Mouse (Mus musculus) skeletal muscle tissue, adult 2 months (tissue): ENCODE results near the gene Rad54l2.

Source experiments
- DNase-seq: peaks from one replicate; pipeline ENCODE4 v3.0.0-alpha.2; 2012; ENCODE audit warnings: low read depth, low spot score

Gene Rad54l2

DNA sequence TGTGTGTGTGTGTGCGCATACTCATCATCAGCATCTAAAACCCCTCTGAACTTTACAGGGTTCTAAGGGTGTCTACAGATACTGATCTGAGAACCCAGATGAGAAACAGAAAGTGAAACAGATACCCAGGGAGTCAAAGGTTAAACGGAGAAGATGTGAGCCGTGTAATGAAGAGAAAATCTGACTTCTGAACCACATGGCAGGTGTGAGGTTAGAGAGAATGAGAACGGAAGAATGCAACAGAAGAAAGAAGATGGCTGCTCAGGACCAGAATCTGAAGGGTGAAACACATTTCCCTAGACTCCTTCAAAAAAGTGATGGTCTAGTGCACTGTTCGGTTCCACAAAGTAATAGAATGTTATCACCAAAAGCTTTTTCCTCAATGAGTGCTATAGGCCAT lies 36.9 kb downstream of the Rad54l2 start:
- DNase-seq: no peak

DNA sequence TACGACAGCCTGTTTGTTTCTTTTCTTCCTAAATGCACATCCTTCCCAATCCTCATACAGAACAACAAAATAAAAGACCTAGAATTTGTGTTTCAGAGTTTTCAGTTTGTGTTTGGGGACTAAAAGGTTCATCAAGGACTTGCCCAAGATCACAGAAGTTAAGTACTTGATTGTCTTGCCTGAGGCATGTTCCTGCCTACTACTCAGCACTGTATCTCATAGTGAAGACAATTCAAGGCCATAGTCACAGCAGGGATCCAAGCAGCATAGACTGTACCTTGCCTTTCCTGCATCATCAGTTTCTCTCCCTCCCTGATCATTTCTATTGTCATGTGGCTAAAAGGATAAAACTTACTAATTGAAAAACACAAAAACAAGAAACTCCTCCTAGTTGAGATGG lies 49.0 kb downstream of the Rad54l2 start:
- DNase-seq: no peak

DNA sequence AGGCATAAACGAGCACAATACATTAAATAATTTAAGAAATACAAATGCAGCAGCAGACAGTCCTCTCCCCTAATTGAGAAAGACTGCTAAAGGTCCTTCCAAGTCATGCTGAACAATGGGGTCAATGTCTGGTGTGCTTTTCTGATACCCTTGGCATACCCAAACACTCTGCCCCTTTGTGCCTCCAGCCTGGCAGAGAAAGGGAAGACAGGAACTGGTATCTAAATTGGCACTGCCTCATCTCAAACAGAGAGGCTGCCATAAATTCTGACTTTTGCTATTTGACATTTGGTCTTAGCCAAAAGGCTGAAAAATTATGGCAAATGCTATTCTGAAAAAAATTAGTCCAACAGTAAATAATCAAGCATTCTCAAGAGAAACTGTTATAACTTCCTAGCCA lies 49.9 kb downstream of the Rad54l2 start:
- no peak for DNase-seq

DNA sequence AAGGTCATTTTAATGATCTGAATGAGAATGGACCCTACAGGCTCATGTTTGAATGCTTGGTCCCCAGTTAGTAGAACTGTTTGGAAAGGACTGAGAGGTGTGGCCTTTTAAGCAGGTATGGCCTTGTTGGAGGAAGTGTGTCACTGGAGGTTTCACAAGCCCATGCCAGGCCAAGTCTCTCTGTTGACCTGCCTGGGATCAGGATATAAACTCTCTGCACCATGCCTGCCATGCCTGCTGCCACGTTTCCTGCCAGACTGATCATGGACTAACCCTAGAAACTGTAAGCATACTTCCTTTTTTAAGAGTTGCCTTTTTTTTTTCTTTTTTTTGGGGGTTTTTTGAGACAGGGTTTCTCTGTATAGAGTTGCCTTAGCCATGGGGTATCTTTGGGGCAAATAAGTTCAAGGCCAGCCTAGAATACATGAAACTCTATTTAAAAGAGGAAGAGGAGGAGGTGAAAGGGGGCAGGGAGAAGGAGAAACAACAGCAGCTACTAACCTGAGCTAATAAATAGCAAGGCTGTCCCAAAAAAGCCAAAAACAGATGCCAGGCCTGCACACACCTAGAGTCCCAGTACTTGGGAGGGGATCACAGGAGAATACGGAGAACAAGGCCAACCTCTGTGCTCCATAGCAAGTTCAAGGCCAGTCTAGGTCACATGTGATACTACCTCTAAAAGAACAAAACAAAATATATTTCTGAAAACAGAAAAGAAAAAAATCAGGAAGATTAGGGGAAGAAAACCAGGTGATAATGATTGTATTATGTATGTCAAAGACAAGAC lies 50.6 kb downstream of the Rad54l2 start:
- DNase-seq: no peak

DNA sequence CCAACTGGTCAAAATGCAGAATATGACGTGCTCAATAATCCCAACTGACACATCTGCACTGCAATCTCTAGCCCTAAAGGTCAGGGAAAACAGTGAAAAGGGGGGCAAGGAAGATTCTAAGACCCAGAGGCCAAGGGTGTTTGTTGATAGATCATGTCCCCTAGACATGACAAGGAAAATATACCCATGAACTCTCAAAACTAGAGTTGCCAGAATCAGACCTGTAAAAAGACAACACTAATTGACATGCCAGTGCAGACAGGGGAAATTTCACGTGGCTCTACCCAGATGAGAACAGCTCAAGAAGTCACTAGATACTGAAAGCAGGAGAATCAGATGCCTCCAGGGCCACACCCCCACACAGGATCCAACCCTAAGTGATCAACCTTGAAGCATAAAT lies 55.3 kb downstream of the Rad54l2 start:
- no peak for DNase-seq

DNA sequence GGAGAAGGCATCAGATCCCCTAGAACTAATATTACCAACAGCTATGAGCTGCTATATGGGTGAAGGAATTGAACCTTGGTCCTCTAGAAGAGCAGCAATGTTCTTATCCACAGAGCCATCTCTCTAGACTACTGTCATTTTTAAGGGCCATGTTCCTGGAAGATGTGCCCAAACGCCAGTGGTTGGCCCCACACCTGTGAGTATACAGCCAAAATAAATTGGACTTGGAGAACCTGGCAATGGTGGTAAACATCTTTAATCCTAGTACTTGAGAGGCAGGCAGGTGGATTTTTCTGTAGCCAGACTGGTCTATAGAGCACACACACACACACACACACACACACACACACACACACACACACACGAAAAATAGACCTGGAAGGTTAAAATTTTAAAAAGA lies 59.6 kb downstream of the Rad54l2 start:
- no peak for DNase-seq

DNA sequence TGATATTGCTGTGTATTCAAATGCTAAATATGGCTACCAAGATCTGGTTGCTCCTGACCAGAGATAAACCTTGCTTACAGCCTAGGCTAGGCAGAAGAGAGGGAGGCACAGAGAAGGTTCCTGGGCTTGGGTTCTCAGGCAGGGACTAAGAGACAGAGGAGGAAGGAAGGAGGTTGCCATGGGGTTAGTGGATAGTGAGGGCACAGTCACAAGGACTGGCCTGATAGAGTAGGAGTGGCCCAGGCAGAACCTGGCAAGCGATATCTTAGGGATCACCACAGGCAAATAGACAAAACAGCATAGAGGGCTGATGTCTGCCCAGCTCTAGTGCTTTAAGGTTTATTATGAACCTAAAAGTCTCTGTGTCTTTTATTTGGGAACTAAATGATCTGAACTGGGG lies 62.1 kb downstream of the Rad54l2 start:
- peak; percentile 6 for DNase-seq

DNA sequence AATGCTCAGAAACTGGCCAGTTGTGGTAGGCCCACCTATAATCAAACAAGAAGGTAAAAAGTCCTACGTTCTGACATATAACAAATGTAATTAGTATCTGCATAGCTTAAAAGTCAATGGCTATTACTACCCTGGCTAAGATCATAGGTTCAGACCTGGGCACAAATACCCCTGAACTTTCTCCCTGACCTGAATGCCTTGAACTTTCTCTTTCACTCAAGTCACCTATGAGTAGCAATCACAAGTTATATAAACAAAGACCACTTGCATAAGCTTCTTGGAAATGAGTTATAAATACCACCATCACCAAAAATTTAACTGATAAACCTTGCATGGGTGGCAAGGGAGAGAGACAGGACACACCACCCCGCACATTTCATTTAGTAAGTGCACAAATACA lies 63.6 kb downstream of the Rad54l2 start:
- DNase-seq: no peak

DNA sequence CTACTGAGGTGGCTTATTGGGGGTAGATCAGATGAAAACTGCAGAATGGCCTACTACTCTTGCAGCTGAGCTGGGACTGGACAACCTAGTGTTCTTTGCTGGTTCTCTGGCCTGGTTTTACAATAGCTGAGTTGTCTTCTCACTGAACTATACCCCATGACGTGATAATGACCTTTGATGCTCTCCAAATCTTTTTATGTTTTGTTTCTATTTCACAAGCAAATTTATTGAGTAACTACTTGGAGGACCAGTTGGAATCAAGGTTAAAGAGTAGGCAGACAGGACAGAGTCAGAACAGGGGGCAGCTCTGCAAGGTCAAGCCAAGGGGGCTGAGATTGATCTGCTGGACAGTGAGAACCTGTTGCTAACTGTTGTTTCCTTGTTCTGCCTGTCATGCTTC lies 64.1 kb downstream of the Rad54l2 start:
- no peak for DNase-seq

DNA sequence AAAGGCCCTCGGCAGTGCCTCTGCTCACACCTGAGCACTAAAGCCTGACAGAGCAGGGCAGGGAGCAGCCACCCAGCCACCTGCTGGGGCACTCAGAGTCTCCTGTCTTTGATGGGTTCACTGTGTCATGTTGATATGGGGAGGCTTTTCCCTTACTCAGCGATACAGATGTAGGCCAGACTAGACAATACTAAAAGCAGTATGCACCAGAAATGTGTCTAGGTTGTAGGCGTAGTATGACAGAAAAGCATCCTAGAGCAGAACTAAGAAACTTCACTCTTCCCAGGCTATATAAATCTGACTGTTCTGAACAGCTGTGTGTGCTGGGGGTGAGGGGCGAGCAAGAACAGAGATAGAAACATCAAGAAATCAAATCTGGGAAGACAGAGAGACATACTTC lies 72.3 kb downstream of the Rad54l2 start:
- DNase-seq: no peak

DNA sequence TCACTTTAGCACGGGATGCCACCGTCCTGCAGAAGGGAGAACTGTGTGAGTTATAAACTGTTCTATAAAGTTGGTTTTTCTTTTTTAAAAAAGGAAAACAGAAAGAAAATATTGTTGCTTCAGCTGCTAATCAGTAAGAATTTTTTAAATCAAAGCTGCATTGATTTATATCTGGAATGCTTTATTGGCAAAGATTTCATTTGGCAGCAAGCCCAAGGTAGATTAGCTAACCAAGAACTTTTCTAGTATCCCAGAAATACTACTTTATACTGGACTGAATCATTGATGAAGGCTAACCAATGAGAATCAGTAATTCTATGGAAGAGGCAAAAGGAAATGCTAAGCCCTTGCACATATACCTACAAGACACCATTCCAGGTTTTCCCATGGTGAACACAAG lies 72.8 kb downstream of the Rad54l2 start:
- no peak for DNase-seq

DNA sequence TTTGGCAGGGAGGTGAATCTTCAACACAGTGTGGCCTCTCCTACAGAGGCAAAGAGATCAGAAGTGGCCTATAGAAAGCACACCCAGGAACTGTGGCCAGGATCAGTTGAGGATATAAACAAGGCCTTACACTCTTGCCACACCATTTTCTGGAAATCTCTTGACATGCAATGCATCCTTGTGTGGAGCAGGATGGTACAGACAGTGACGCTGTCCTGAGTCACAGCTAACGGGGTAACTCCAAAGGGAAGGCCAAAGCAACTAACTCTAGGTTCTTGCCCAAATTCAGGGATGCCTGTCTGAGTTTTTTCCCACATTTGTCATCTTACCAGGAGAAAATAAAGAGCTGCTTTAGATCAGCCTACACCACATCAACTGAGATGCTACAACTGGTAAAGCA lies 76.5 kb downstream of the Rad54l2 start:
- DNase-seq: no peak

DNA sequence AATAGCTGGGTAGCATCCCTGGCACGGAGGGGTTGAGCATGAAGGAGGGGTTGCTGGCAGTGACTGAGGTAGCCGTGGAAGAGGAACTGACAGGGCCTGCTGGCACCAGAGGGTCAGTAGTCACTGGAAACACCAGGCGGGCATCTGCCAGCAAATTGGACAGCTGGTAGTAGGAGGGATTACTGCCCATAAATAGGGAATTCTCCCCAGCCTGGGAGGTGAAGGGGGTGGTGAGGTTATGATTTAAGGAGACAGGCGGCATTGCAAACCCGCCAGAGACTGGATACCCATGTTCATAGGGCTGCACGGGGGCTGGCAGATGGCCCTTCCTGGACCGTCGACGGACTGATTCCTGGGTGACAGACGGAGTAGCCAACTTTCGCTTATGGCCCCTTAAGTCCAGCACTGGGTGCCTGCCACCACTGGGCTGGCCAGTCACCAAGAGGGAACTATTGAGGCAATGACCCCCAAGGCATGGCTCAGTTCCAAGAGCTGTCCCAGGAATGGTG lies 96.0 kb downstream of the Rad54l2 start:
- DNase-seq: no peak

DNA sequence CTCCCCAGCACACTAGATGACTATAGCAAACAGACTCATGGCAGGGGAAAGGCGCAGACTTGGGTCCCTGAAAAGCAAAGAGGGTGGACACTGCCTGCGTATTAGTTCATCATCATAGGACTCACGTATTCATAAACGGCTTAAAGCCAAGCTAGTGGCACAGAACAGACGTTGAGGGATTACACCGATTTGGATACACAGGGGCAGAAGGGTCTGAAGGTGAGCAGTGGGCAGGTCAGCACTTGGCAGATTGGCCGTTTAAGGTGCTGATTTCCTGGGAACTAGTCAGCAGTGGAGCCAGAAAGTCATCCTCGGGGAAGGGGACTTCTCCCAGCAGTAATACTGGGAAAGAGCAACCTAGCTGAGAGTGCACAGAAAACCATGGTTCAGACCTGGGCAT lies 100.2 kb downstream of the Rad54l2 start:
- DNase-seq: no peak

DNA sequence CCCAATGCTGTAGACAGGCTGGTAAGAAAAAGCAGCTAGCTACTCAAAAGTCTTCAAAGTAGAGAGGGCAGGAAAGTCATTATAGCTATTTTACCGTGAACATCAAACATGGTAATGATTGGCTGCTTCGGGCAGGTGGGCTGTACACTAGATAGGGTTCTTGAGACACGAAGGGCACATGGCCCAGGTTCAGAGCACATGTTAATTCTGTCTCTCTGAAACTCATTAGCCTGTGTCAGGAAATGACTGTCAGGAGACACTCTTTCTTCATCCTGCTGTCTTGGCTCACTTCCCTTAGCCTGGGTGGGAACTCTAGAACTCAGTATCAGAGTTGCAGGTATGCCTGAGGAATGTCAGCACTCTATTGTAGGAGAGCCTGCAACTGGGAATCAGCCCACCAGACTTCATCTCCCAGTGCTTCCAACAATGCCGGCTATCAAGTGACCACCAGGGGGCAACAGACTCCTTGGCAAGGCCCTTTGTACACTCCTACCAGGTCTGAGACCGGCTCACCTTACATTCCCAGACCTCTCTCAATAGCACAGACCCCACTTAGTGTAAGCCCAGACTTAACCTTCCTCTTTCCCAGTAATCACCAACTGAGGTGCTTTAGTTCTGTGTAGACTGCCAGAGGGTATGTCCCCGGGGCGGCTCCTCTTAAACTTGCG lies 101.9 kb downstream of the Rad54l2 start:
- DNase-seq: peak; percentile 57

DNA sequence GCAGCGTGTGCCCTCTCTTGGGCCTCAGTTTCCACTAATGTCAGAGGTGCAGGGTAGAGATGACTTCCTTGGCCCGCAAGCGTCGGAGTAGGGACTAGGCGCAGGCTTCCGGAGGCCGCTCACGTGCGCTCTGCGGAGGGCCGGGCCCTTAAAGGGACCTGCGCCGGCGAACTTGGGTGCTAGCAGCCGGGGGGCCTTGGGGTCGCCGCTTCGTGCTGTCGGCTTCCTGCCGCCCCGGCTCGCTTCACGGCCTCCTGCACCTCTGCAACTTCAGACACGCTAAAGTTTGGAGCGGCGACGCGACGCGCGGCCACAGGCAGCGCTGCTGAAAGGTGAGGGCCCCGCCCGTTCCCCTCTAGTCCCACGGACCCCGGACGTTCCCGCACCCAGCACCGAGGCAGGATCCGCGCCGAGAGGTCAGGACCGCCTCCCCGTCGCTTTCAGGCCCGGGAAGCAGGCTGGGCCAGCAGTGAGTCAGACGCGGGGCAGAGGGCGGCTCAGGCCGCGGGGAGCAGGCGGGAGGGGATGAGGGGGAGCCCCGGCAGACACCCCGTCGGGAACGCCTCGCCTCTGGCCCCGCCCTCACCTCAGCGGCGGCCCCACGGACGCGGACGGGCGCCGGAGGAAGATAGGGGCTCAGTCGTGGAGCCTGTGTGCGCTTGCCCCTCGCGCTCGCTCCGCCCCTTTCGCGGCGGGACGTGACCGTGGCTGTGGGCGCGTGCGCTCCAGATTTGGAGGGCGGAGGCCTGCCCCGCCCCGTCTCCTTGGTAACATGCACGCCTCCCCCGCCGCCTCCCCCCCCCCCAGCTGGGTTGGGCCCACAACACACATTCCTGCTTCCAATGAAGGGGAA lies 103.5 kb downstream of the Rad54l2 start, which contains the start of gene Tex264:
Gene Tex264 (minus strand): TSS at position 679 of the 853 bp plus-strand sequence.
- peak; percentile 67 for DNase-seq

DNA sequence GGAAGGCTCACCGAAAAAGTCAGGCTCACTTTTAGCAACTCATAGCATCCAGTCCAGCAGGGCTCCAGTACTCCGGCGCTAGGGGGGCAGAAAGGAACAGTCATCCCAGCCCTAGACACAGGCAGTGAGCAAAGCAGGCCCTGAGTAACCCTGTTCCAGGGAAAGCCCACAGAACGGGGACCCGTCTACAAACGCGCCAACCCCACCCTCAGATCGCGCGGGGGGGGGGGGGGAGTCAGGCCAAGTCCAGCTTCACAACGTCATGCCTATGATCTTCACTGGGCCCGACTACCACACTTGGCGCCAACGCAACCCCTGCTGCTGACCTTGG lies 104.1 kb downstream of the Rad54l2 start:
- no peak for DNase-seq

DNA sequence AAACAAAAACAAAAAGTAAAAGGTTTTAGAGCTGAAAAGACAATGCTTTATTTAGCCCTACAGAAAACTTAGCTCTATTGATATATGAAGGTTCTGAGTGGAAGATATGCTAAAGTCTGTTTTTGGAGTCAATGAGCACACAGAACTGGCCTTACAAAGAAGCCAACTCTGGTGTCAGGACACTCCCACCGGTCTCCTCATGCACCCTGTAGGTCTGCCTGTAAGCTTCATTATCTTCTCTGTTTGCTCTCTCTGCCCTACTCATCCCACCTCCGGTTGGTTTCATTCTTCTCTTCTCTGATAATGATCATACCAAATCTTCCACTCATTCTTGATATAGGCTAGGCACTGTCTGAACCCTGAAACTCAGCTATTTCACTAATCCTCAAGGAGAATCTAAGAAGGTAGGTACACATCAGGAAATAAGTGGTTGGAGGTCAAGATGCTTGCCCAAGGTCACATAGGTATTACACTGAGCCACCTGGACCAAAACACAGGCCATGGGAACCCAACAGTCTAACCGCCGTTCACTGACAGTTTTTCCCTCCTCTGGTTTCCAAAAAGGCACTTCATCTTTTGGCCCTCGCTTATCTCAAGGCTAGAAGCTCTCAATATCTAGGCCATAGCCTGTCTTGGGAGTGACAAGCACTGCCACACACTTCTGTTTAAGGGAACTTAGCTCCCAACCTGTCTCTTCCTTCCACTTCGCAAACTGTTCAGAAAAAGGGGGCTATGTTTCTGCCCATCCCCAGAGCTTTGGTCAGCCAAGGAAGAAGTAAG lies 104.7 kb downstream of the Rad54l2 start:
- DNase-seq: no peak

DNA sequence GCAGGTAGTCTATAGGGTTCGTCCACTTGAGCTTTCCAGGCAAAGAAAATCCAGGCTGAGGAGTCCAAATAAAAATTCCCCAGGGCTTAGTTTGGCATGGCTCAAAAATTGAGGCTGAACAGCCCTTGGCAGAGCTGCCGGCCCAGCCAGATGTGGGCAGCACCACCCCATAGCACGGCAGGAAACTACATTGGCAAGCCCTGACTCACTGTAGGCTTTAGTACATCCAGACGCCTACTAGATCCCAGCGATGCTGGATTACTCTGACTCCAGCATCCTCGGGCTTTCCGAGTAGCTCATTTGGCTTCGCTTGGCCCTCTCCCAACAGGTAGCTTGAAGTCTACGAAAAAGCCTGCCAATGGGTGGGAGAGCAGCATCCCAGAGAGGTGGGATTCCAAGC lies 108.0 kb downstream of the Rad54l2 start:
- no peak for DNase-seq

DNA sequence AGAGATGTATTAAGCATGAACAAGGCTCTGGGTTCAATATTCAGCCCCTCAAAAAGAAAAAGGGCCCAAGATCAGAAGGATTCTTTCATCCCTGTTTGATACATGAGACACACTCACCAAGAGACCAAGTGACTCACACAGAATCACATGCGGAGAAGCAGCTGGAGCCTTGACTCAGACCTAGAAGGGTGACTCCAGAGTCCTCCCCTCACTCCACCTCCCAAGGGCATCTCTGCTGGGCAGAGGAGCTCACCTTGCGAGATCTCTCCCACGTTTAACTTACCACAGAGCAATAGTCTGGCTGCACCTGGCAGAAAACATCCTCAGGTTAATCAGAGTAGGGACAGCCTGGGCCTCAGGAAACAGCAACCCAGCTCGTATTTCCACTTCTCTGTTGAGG lies 110.8 kb downstream of the Rad54l2 start:
- no peak for DNase-seq

DNA sequence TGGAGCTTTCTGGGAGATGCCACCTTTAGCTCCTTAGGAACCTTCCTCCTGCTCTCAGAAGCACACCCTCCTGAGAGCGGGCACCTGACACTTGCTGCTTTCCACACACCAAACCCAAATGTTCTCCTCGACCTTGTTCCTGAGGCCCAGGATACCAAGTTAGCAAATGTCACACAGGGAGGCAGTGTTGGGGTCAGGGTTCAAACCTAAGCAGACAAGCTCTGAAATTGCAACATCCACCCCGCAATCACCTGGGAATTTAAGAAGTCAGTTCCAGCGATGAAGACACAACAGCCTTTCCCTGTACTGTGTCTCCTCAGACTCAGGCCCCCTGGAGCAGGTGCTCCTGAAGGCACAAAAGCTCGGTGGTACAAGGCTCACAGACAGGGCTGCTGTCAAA lies 111.3 kb downstream of the Rad54l2 start:
- no peak for DNase-seq

DNA sequence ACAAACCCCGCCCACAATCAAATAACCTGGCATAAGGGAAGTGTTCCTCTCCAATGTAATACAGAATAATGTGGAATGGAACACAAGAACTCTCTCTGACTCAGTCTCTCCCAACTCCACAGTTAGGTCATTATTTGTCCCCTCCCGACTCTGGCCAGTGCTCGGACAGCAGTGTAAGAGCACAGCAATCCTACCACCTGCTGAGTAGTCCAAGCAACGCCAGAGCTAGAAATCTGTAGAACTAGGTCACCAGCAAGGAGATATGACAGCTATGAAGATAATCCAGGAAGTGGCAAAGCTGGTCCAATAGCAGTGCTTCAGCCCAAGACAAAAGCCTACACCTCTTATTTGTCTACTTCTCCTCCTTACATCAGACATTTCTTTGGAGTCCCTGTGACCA lies 112.4 kb downstream of the Rad54l2 start:
- DNase-seq: no peak
